In the genomic region with DNA sequence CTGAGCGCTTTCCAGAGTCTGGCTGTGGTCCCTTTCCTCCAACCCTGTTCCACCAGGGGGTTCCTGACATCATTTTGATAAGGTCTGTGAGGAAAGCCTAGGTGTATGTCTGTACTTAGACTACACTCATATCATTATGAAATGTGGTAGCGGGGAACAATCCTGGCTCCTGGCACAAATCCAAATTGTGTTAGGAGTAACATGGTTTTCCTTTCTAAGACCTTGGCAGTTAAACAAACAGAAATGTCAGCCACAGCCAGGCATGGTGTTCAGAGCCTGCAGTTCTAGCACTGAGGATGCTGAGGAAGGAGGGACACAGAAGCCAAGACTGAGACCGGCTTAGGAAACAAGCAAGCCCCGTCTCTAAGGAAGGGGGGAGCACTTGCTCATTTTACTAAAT, we compare ENCODE assay signal across 24 mouse cellular contexts.
DNase-seq lines count a peak whose midpoint lies in the region; ATAC-seq and TF ChIP-seq lines count a peak whose summit lies in the region.
"Had no signal": no experiment of that assay in that cellular context is flagged by ENCODE, and none has a peak within 500 bp of the region (broad histone marks: within the 10 kb centered on the region; RNA-seq: fewer than 3 reads in every experiment).

No protein-coding gene starts in this region.

- peak overlapping the region; percentile 20; the same call in 1 of the 2 replicates for H3K27ac ChIP-seq in heart, postnatal 0 days (ENCODE audit: low read depth)
- no peak overlapping the region for H3K27ac ChIP-seq in heart, embryonic 12.5 days (ENCODE audit: poor library complexity, severe bottlenecking)
- no peak overlapping the region for H3K27ac ChIP-seq in midbrain, postnatal 0 days (ENCODE audit: low read depth, low read length)
- no peak overlapping the region for H3K27ac ChIP-seq in midbrain, embryonic 11.5 days (ENCODE audit: low read depth, low read length)
- H3K27ac ChIP-seq: heart, embryonic 10.5 days; kidney, postnatal 0 days; limb, embryonic 10.5 days; liver, embryonic 15.5 days; macrophage had no signal

- no peak overlapping the region for H3K9ac ChIP-seq in heart, postnatal 0 days (replicated peaks; ENCODE audit: low read depth, low read length)
- H3K9ac ChIP-seq in heart, embryonic 12.5 days, result no peak overlapping the region; the same call in 1 of the 2 replicates
- H3K9ac ChIP-seq in midbrain, postnatal 0 days (replicated peaks; ENCODE audit: low read length, poor library complexity, severe bottlenecking), result no peak overlapping the region
- H3K9ac ChIP-seq in midbrain, embryonic 11.5 days (ENCODE audit: low read length), result no peak overlapping the region
- H3K9ac ChIP-seq: liver, embryonic 15.5 days had no signal

- 29% methylated on average over 4 of the region's 4 CpGs for WGBS in heart, postnatal 0 days
- 56% methylated on average over 4 of the region's 4 CpGs for WGBS in heart, embryonic 12.5 days
- 56% methylated on average over 4 of the region's 4 CpGs for WGBS in midbrain, postnatal 0 days
- 93% methylated on average over 4 of the region's 4 CpGs for WGBS in midbrain, embryonic 11.5 days

- peaks cover 25% of the 10 kb centered on the region for H3K36me3 ChIP-seq in heart, postnatal 0 days (replicated peaks; ENCODE audit: control insufficient read depth, insufficient read depth, low read length)
- H3K36me3 ChIP-seq in heart, embryonic 12.5 days, result peaks cover 9% of the 10 kb centered on the region
- peaks cover 12% of the 10 kb centered on the region for H3K36me3 ChIP-seq in midbrain, postnatal 0 days (ENCODE audit: insufficient read depth, low read length)
- no peaks in the 10 kb centered on the region; the same call in 1 of the 2 replicates for H3K36me3 ChIP-seq in midbrain, embryonic 11.5 days (ENCODE audit: control insufficient read depth, insufficient read depth, low read length)
- H3K36me3 ChIP-seq: G1E; liver, embryonic 15.5 days had no signal

- no peak for TF ChIP-seq CTCF in heart, postnatal 0 days (IDR thresholded peaks at IDR 0.05; ENCODE audit: low read depth)
- TF ChIP-seq CTCF in midbrain, postnatal 0 days (IDR thresholded peaks at IDR 0.05), result no peak

- TF ChIP-seq EP300 in heart, postnatal 0 days (IDR thresholded peaks at IDR 0.05; ENCODE audit: low read depth), result no peak

- H3K4me1 ChIP-seq in heart, postnatal 0 days (ENCODE audit: control insufficient read depth, insufficient read depth), result peaks cover 18% of the 10 kb centered on the region
- H3K4me1 ChIP-seq in heart, embryonic 12.5 days (replicated peaks), result peaks cover 57% of the 10 kb centered on the region
- H3K4me1 ChIP-seq in midbrain, postnatal 0 days (ENCODE audit: insufficient read depth, low read length), result no peaks in the 10 kb centered on the region
- H3K4me1 ChIP-seq in midbrain, embryonic 11.5 days (ENCODE audit: control insufficient read depth, insufficient read depth, low read length), result no peaks in the 10 kb centered on the region

- no peaks in the 10 kb centered on the region for H3K27me3 ChIP-seq in heart, postnatal 0 days (ENCODE audit: control insufficient read depth, insufficient read depth, low read length)
- H3K27me3 ChIP-seq in heart, embryonic 12.5 days (replicated peaks), result no peaks in the 10 kb centered on the region
- H3K27me3 ChIP-seq in midbrain, postnatal 0 days (ENCODE audit: insufficient read depth, low read length), result no peaks in the 10 kb centered on the region
- H3K27me3 ChIP-seq in midbrain, embryonic 11.5 days (ENCODE audit: control insufficient read depth, insufficient read depth, low read length), result no peaks in the 10 kb centered on the region
- H3K27me3 ChIP-seq: CH12.LX; liver, embryonic 15.5 days; Patski had no signal

- peak; percentile 43 to 52 for DNase-seq in cerebellum, postnatal 10 days
- no peak for DNase-seq in cerebellum, adult 9-10 months
- DNase-seq in heart, postnatal 0 days (ENCODE audit: low spot score), result no peak
- peak; percentile 46 for DNase-seq in midbrain, postnatal 0 days (ENCODE audit: low spot score)
- DNase-seq in midbrain, embryonic 11.5 days (ENCODE audit: low spot score, missing footprints), result no peak
- no peak for DNase-seq in spleen, postnatal 4 days (ENCODE audit: low spot score in 2 of 2)
- DNase-seq: B cell, adult 2 months; cerebellum, adult 18-20 months; cerebellum, postnatal 36 days; embryo, embryonic 11 days; kidney, adult 2 months; liver; thymus, adult 18-20 months; thymus, postnatal 36 days had no signal

- H3K4me3 ChIP-seq in heart, postnatal 0 days (ENCODE audit: low read depth, low read length), result no peak overlapping the region
- H3K4me3 ChIP-seq in heart, embryonic 12.5 days, result no peak overlapping the region
- H3K4me3 ChIP-seq in midbrain, postnatal 0 days (ENCODE audit: low read depth, low read length), result no peak overlapping the region
- H3K4me3 ChIP-seq in midbrain, embryonic 11.5 days (ENCODE audit: low read depth, low read length), result no peak overlapping the region
- H3K4me3 ChIP-seq: heart, embryonic 10.5 days; limb, embryonic 10.5 days; liver, embryonic 15.5 days had no signal

- no peak overlapping the region for H3K4me2 ChIP-seq in heart, postnatal 0 days (ENCODE audit: low read depth, low read length)
- H3K4me2 ChIP-seq in heart, embryonic 12.5 days, result no peak overlapping the region
- no peak overlapping the region for H3K4me2 ChIP-seq in midbrain, postnatal 0 days (ENCODE audit: low read depth, low read length, poor library complexity, severe bottlenecking)
- H3K4me2 ChIP-seq in midbrain, embryonic 11.5 days, result no peak overlapping the region
- H3K4me2 ChIP-seq: liver, embryonic 15.5 days had no signal

- ATAC-seq in heart, postnatal 0 days (ENCODE audit: insufficient read depth, low read depth), result no peak
- no peak for ATAC-seq in heart, embryonic 12.5 days (ENCODE audit: insufficient number of reproducible peaks, low FRiP score)
- ATAC-seq in midbrain, postnatal 0 days (ENCODE audit: low FRiP score), result no peak
- no peak for ATAC-seq in midbrain, embryonic 11.5 days (ENCODE audit: low FRiP score)
- ATAC-seq: midbrain, embryonic 16.5 days; Patski had no signal

- H3K9me3 ChIP-seq in heart, postnatal 0 days (replicated peaks; ENCODE audit: control insufficient read depth, low read length), result no peaks in the 10 kb centered on the region
- H3K9me3 ChIP-seq in heart, embryonic 12.5 days (replicated peaks), result no peaks in the 10 kb centered on the region
- H3K9me3 ChIP-seq in midbrain, postnatal 0 days (ENCODE audit: low read length), result no peaks in the 10 kb centered on the region
- no peaks in the 10 kb centered on the region for H3K9me3 ChIP-seq in midbrain, embryonic 11.5 days (ENCODE audit: control insufficient read depth, low read length)
- H3K9me3 ChIP-seq: heart, embryonic 10.5 days; limb, embryonic 10.5 days; liver, embryonic 15.5 days had no signal

Comparison
In these comparisons a context has a peak if more than half of its experiments do, and no peak if none do; other contexts are left out.
1. DNase-seq: peak in cerebellum, postnatal 10 days (2 of 2) and midbrain, postnatal 0 days (single experiment); none in cerebellum, adult 9-10 months (single experiment), heart, postnatal 0 days (single experiment), midbrain, embryonic 11.5 days (single experiment) and spleen, postnatal 4 days (0 of 2).